Mouse (Mus musculus): ENCODE measurements around the gene Zfp266. TPM values are rescaled to one million over a fixed set of nuclear protein-coding genes. Genes with fewer than 3 reads are reported as not detected.

Gene Zfp266
- total RNA-seq (2023), result 10 to 100 TPM; 36.8 to 40.1 TPM

DNA sequence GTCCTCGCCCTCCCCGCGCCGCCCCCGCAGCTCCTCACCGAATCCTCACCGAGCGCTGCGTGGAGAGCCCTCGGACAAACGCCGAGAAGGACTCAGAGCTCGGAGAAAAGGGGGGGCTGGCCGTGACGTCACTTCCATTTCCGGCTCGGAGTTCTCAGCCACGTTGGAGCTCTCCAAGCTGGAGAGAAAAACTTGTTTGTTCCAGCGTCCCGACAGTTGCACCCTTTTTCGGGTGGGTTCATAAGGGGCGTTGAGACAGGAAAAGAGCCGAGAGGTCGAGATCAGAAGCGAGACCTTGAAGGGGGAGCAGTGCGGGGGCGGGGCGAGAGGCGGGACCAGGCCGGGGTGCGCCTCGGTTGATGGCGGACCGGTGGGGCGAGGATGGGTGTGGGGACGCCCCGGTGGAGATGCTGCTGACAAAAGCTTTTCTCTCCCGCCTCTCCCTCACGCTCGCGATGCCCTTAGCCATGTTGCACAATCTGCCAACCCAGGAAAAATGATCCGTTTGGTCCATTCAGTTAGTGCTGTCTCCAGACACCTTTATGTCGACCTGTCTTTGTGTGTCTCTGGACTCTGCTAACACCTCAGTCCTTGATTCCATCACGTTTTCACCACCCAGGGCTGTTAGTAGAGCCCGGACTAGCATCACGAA is at the start of gene Zfp266:
TSS of gene Zfp266 (minus strand) at position 112 of the 652 bp plus-strand sequence.

DNA sequence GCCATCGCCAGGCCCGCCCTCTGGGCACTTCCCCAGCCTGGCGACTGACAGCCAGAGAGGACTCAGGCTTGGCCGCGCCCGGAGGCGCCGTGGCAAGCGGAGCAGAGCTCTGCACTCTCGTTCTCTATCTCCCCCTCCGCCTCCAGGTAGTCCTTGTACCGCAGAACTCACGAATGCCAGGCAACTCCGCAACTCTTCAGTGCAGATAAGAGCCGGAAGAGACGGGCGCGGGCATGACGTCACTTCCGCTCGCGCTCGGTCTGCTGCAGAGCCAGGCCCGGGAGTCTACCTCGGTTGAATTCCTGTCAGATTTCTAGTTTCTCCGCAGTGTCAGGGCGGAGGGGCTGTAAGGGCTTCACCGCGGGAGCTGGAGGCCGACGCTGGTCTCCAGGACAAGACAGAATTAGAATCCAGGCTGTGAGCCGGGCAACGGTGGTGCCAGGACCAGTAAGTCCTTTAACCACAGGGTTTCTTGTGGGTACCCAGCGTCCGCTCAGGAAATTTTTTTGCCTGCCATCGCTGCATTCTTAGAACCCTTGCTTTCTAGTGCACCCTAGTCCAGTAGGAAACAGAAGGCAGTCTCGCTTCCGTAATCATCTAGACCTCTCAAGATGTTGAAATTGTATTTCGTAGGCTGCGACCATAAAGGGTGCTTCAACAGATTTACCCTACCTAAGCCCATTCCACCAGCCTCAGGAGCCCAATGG is 28.5 kb downstream of the Zfp266 start, which contains the start of gene Zfp426:
TSS of gene Zfp426 (minus strand) at position 220 of the 707 bp plus-strand sequence.

DNA sequence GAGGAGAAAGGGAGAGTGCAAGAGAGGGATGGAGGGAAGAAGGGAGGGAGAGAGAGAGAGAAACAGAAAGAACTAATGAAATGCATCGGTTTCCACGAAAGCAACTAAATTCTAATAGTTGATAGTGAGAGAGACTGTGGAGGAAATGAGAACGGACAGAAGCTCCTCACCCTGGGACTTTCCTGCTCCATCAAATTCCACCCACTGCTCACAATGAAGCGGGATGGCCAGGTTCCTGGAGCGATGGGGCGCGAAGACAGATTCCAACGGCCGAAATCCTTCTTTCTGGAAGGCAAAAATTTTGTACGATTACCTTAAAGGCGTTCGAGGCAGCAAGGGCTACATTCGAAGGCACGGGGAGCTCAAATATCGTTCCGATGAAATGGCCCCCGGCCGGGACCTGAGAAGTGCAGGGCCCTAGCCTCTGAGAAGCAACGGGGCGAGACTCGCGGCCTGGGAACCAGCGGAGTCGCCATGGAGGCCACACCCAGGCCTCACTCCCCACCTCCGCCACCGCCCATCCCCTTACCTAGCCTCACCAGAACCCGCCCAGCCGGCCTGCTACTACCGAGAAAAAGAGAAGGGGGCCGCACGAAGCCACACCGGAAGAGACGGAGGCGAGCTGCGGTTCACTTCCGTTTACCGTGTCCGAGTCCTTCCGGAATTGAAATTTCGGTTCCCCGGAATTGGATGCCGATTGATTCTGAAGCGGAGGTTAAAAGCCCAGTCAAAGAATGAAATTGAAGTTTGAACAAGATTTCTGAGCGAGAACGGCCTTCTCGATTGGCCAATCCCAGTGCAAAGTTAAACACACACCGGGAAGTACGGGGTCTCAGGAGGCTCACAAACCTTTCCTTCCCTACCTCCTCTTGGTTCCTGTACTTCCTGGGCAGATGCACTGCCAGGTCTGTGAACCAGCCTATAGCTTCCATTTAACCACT is 61.6 kb downstream of the Zfp266 start, which contains the start of gene Zfp26:
TSS of gene Zfp26 (minus strand) at position 786 of the 941 bp plus-strand sequence.

Other genes with a start within 250 kb of the Zfp266 start
- gene Olfr39, start 239.1 kb downstream of the Zfp266 start, total RNA-seq (2023), result under 1 TPM in 1 of 2 experiments, not detected in 1; 0.36 TPM
- gene Olfr873, start 222.9 kb downstream of the Zfp266 start, total RNA-seq (2023), result not detected
- gene Olfr18, start 185.3 kb downstream of the Zfp266 start, total RNA-seq (2023), result not detected
- gene Zfp560, start 136.2 kb downstream of the Zfp266 start, total RNA-seq (2023), result 1 to 10 TPM; 7.0 to 8.6 TPM
- gene Zfp26, start 61.3 kb downstream of the Zfp266 start, total RNA-seq (2023), result 10 to 100 TPM; 44.7 to 45.4 TPM
- gene Zfp426, start 28.7 kb downstream of the Zfp266 start, total RNA-seq (2023), result 10 to 100 TPM; 23.3 to 27.2 TPM
- 10 to 100 TPM in 1 of 2 experiments, 1 to 10 TPM in 1; 7.4 to 10.7 TPM for gene Zfp846, start 59.9 kb upstream of the Zfp266 start, total RNA-seq (2023)
- gene Ubl5, start 121.5 kb upstream of the Zfp266 start, total RNA-seq (2023), result 100 to 1,000 TPM; 333 to 334 TPM
- gene Fbxl12, start 123.3 kb upstream of the Zfp266 start, total RNA-seq (2023), result 100 to 1,000 TPM; 108 to 121 TPM
- 10 to 100 TPM; 24.4 to 31.2 TPM for gene Pin1, start 130.7 kb upstream of the Zfp266 start, total RNA-seq (2023)
- gene Olfm2, start 224.9 kb upstream of the Zfp266 start, total RNA-seq (2023), result not detected